Mouse (Mus musculus): ENCODE results near the gene Sox10.

- no peak for TF ChIP-seq CTCF (IDR thresholded peaks at IDR 0.05; ENCODE audit: low read depth, low read length)
- no peak for TF ChIP-seq EP300 (IDR thresholded peaks at IDR 0.05; ENCODE audit: insufficient read depth, low read depth, low read length)
Observed at GRCm38 (mm10) chr15:79199390-79199976, 34.4 kb upstream of the Sox10 start.
